Mouse (Mus musculus) kidney, adult 2 months (tissue): ENCODE results near the gene Map4k2.

Experiments
- CTCF ChIP-seq: fragments of 200-500 bp; conservative IDR thresholded peaks from 2 replicates; pipeline ENCODE4 v1.5.1; 2011; ENCODE audit warnings: low read depth, mild to moderate bottlenecking, control low read depth, low read length, moderate library complexity, mixed read lengths; ENCODE audit not compliant: insufficient read depth, insufficient read length
- POLR2A ChIP-seq: fragments of 200-500 bp; IDR thresholded peaks from one replicate; pipeline ENCODE4 v1.6.1; 2011; ENCODE audit warnings: low read depth, low read length, control low read depth

- TF ChIP-seq POLR2A (no peak), CTCF (no peak)
Observed at GRCm38 (mm10) chr19:6292262-6292661, 48.7 kb upstream of the Map4k2 start.
